Mouse (Mus musculus) 3T3-L1 (cell line): ENCODE results near the gene Arcn1.

Experiments
- DNase-seq: peaks from one replicate; pipeline ENCODE4 v3.0.0-alpha.2; 2015; ENCODE audit warnings: low read depth, low spot score

Gene Arcn1

DNA sequence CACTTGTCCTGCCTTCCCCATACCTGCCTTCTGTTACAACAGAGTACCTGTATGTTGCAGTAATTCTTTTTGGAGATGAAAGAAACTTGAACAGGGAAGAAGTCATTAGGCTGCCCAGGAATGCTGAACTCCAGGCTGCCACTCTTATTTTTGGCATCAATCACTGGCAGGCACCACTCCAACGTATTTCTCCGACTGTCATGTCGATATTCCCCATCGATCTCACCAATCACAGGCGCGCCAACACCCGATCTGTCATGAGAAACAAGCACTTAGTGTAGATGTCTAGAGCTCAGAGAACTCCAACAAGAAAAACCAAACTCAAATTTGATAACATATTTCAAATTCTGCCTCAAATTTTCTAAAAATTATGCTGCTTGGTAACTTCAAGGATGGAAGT is 22.3 kb downstream of the Arcn1 start:
- DNase-seq = no peak

DNA sequence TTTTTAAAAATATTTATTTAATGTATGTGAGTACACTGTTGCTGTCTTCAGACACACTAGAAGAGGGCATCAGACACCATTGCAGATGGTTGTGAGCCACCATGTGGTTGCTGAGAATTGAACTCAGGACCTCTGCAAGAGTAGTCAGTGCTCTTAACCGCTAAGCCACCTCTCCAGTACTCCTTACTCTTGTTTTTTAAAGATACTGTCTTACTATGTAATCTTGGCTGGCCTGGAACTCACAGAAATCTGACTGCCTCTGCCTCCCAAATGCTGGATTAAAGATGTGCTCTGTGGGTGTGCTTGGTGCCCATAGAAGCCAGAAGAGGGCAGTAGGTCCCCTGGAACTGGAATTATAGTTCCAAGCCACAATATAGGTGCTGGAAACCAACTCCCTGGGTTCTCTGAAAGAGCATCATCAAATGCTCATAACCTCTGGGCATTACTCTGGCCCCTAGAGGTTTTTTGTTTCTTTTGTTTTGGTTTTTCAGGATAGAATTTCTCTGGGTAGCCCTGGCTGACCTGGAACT is 26.9 kb downstream of the Arcn1 start:
- DNase-seq = peak; percentile 30

DNA sequence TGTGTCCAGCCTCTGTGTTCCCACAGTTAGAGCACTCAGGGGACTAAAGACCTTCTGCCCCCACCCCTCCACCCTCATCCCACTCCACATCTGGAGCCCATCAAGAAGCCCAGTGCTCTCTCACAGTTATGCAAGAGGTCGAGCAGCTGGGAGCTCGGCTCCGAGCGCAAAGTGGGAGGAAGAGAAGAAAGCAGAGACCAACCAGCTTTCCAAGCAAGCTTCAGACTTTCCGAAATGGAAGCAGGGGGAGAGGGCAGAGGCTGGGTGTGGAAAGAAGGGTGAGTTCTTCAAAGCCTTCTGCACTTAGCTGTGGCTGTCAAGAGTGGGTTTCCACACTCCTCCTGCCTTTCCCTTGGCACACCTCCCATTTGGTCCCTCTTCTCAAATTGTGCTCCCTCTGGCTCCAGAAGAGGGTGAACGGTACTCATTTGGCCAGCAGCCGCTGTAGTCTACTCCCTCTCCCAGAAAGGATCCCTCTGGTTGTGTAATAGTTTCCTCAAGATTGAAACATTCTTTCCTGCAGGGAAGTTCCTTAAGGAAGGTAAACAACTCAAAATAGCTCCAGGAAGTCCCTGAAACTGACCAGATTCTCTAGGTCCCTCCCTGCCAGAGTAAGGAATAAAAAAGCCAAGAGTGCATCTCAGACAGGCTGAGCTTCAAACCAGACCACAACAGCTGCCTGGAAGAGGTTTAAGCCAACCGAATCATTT is 30.2 kb downstream of the Arcn1 start:
- peak; percentile 71 for DNase-seq

DNA sequence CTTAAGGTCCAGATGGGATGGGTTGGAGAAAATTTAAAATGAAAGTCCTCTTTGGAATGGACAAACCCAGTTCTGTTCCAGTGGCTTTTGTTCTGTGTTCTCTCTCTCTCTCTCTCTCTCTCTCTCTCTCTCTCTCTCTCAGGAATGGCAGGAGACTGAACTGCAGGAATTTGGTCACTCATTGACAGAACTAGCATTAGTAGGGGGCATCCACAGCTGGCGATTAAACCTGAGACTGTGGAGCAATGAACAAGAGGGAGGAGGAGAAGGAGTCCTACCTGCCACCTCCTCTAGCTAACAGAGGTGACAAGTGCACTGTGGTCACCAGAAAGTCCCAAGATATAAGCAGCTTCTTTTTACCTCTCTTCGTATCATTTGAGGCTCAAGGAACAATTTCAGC is 31.3 kb downstream of the Arcn1 start:
- no peak for DNase-seq

DNA sequence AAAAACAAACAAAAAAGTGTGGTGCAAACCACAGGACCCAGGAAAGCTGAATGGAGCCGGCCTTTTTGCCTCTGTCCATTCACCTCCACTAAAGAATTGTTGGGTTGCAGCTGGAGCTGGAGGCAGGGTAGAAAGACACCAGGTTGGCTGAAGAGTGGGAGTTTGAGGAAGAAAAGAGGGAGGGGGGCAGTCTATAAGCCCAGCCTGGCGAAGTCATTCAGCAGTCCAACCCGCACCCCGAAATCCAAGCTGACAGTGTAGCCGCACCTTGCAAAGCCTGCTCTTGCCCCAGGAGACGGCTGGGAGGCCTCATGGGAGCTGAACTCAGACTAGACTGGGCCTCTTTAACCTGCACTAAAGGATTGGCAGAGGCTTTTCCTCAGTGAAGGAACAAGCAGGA is 31.8 kb downstream of the Arcn1 start:
- no peak for DNase-seq

DNA sequence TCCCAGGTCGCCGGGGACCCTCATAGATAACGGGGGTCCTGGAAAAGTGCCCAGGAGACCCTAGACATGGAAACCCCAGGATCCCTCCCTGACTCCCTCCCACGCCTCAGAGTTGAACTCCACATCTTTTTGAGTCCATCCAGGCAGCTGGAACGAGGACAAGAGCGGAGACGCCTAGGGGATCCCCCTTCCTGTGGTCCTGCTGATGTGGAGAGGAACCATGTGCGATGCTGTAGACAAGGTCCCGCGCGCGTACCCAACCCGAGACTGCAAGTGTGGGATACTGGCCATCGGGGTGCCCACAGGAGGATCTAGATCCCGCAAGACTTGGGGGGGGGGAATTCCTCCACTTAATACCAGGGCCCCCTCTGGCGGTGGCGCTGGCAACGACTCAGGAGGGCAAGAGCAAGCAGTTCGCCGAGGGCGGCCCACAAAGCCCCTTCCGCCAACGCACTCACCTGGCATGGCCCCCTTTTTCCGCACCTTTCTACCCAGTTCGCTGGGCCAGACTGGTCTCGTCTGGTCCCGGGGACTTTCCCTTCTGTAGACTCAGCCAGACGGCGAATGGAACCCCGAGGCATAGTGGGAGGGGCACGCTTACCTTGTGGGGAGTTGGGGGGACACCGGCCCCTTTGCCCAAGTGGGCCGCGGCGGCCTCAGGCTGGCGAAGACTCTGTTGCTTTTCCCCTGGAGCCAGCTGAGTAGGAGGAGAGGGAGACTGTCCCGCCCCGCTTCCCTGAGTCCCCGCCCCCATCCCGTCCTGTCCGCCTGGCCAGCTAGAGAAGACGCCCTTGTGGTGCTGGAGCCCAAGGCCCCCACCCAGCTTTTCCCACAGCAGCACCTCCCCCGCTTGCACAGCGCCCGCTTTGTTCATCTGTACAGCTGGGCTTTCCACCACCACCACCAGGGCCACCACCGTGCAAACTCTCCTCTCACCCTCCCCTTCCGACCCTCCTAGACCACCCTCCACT is 32.8 kb downstream of the Arcn1 start, which contains the start of gene Phldb1:
Phldb1 (minus strand) TSS at position 675 of the 971 bp plus-strand sequence.
- peak; percentile 85 for DNase-seq

DNA sequence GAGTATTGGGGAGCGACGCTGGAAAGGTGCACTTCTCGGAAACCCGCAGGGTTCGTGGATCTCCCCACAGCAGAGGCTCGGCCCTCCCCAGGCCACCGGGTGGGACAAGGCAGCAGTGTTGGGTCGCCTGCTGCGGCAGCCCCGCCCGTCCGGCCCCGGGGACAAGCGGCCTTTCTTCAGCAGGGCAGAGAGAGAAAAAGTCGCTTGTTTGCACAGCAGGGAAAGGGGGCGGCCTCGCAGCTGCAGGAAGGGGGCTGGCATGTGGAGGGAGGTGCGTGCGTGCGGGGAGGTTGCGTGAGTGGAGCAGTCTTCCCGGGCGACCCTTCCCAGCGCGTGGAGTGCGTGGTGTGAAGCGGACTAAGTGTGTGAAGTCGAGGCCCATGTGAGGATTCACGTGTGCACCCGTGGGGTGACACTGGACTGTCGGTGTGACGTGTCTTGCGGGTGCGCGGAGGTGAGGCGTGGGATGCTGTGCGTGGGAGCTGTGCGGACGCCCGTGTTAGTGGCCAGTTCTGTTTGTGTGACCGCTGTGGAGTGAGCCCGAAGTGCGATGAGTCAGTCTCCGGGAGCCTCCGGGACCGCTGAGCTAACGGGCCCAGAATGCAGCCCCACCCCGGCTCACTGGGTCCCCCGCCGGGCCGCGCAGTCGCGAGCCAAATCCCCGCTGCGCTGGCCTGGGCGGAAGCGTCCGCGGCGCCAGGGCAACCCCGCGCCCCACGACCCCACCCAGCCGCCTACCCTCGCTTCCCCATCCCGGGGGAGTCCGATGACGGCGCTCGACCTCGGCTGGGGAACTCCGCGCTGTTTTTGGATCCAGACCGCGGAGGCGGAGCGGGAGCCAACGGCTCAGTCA is 33.7 kb downstream of the Arcn1 start:
- peak; percentile 73 for DNase-seq

DNA sequence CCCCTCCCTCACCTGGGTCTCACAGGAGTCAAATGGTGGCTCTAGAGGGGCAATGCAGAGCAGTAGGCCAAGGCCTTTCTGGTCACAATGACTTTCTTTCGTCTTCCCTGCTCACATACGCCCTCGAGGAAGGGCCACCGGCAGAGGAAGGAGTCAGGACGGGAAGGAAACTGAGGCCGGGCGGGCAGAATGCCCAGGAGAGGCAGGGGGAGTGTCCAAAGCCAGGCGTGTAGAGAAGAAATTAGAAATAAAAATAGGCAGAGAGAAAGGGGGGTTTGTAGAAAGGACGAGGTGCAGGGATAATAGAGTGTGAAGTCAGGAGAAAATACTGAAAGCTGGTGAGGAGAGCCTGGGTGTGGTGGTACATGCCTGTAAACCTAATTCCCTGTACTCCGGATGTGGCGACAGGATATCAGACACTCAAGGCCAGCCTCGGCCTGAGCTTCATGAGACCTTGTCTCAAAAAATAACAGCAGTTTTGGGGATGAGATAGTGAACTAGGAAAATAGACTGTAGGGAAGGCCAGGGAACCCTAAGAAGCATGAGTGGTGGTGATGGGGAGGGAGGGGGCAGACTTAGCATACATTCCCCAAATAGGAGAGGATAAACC is 34.6 kb downstream of the Arcn1 start:
- DNase-seq = peak; percentile 26

DNA sequence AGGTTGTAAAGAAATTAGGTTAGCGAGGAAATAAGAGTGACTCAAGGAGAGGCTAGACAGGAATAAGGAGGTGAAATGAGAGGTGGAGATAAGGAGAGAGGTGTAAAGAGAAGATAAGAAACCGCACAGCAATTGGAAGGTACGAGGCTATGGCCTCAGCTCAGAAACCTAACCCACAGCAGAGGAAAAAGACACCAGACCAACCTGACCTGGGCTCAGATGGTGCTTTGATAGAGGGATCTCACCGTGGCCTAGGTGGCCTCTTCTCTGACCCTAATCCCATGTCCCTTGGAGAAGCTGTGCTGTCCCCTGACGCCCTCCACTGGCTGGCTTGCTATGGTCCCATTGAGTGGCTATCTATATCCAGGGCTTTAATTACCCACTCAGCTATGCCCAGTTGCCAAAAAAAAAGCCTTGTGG is 35.5 kb downstream of the Arcn1 start:
- no peak for DNase-seq

DNA sequence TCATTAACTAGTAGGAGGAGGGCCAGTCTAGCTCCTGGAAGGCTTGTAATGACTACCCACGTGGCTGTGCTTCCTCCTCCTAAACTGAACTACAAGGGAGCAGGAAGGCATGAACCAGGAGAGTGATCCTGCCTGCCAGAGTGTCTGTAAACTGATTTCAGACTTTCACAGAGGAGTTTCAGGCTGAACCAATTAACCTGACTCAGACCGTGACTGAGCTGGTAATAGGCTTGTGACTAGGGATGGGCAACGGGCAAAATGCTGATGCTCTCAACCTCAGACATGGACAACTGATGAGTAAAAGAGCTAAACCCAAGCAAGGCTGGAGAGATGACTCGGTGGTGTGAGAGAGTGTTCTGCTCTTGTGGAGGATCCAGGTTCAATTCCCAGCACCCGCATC is 40.2 kb downstream of the Arcn1 start:
- DNase-seq = peak; percentile 73

DNA sequence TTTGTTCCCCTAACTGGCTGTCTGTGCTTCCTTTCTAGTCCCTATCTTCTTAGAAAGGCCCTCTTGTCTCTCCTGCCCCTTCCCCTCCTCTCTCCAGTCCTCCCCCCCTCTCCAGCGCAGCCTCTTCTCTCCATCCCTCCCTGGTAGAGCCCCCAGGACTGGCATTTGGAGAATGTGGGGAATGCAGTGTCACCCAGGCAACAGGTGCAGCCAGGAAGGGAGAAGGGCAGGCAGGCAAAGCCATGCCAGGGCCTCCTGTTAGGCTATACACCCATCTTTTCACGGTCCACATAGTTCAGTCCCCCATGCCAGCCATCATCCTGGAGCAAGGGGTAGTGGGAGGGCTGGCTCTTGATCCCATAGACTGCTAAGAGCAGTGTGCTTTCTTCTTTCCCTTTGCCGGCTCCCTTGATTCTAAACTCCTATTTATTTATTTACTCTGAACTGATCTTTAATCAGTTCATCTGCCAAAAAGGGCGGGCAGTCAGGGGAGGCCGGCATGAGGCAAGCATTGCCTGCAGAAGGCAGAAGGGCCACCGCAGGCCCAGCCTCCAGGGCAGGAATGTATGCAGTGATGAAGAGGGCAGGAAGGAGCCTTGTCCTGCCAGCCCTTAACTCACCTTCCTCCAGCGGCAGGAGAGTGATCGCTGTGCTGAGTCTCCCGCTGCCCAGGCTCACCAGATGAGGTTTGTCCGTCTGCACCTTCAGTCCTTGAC is 41.1 kb downstream of the Arcn1 start:
- no peak for DNase-seq

DNA sequence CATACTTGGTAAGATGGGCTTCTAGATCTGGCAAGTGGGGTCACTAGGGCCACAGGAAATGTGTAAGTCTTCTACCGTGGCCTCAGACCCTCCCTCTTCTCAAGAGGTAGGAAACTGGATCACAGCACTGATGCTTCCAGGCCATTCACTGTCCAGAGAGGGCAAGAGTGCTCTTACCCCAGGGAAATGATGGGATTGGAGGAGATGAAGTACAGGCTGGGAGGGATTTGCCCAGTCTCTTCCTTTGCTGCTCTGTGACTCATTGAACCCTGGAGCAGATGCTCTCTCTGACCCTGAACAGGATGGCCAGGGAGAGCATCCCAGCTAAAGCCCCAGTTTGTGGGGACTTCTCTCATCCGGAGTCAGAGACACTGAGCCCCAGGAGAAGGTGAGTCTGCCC is 43.0 kb downstream of the Arcn1 start:
- DNase-seq = peak; percentile 35

DNA sequence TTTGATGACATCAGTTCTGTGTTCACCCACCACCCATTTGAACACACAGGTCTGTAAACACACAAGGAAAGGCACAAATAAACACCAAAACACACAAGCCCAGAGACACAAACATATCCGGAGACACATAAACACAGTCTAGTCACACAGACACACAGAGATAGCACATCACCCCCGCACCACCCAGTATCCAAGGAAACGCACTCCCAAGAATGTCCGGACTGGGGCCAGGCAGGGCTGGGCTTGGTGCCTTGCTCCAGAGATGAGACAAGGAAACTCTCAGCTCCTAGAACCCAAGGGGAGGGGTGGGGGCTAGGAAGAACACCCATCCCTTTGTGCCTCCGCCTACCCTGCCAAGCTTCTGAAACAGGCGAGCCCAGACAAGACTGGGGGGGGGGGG is 43.4 kb downstream of the Arcn1 start:
- DNase-seq = no peak

DNA sequence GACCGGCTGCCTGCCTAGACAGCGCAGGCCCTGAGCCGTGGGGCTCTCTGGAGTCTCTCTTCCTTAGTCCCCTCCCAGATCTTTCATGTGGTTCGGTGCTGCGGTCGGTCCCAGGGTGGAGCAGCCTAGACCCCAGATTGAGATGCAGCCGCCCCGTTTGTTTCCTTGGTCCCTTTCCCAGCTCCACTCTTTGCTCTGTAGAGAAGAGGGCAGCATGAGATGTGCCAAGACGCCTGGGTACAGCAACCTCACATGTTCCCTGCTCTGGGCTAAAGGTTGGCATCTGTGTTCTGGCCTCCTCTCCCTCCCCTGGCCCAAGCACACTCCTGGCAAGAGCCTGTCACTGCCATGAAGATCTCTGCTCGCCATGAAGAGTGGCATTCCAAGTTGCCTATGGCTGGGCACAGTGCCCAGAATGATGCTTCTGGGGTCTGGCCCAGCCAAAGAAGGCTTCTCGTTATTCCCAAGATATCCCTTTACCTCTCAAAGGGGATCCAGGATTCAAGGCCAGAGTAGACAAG is 44.1 kb downstream of the Arcn1 start:
- no peak for DNase-seq

DNA sequence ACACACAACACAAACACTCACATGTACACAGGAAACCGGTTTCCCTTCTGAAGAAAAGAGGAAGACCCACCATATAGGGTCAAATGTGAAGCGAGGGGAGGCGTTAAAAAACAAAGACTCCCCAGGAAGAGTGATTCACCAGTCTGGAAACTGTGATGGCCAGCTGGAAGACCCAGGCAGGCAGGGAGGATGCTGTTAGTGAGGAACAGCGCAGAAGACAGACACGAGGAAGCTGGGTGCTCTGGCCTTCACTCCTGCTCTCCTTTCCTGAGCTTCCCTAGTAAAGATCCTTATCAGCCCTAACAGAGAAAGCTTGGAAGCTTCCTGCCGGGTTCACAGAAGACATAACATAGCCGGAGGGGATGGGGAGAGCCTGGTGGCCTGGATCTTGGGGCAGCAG is 44.6 kb downstream of the Arcn1 start:
- no peak for DNase-seq

DNA sequence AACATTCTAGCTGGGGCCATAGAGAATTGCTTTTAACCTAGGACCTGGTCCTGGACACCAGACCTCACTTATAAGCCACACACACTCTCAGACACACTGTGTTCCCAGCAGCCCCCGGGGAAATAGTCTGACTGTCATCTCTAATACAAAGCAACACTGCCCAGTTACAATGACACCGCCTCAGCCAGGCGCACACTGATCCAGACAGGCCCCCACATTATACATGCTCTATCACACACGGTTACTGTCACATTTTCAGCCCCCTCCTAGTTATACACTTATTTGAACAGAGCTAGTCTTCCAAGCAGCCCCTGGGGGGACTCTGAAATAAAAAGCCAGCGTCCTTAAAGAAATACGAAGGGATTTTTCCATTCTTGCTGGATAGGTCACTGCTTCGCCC is 45.1 kb downstream of the Arcn1 start:
- no peak for DNase-seq

DNA sequence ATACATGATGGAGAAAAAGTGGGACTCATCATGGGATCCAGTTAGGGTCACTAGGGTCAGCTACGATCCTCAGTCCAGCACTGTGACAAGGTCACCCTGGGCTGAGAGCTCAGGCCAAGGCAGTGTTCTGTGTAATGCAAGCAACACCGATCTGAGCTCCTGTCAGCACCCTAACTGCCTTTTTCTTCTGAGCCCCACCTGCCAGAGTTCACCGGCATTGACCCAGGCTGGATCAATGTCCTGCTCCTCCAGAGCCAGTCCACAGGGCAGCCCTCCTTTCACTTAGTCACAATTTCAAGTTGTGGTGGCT is 45.8 kb downstream of the Arcn1 start:
- no peak for DNase-seq

DNA sequence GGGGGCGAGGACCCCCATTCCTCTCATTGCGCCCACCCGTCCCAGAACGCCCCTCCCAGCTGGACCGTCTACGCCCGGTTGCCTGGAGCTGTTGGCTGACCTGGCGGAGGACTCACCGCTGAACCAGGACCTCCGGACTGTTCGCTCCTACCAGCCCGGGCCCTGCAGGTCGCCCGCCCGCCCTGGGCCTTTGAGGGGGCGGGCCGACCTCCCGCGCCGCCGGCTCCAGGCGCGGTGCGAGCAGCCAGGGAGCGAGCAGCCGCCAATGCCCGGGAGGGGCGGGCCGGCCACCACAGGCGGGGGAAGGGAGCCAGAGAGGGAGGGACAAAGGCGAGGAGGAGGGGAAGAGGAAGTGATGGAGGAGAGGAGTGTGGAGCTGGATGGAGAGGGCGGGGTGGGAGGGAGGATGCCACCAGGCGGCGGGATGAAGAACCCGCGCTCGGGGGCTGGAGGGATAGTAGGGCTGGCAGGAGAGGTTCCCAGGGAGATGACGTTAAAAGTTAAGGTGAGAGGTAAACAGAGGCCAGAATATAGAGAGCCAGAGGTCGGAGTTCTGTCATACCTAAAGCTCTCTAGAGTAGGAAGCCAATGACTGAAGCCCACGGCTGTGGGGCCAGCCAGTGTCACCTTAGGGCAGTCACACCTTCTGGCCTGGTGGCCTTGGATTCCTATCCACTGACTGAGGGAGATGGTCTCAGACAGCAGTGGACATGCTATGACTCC is 46.3 kb downstream of the Arcn1 start:
- peak; percentile 85 for DNase-seq

DNA sequence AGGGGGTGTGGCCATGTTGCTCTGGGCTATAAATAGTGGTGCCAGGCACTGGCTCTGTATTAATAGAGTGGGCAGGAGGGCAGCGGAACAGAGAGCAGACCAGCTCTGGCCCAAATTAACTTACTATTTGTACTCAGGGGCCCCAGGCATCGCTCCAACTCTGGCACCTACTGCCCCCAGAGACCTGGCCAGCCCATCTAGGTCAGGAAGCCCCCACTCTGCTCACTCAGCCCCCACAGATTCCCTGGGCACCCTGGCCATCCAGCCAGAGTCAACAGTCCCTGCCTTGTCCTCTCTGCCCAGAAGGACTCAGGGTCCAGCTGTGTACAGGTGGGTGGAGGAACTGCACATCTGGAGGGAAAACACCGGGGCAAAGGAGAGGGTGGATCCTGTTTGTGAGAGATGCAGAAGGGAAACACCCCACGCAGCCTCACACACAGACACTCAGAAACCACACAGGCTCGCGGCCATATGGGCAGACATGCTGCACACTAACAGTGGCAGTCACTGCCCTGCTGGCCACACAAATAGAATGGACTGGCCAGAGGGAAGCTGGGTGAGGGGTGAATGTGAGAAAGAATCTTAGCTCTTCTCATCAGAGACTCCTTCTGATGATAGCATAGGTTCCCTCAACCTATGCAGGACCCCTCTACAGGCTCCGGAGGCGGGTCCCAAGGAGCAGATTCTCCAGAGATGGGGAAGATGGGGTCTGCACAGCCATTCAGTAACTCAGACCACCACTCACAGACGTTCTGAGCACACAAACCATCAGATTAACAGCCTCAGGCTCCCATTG is 47.1 kb downstream of the Arcn1 start:
- DNase-seq = peak; percentile 44
